Mouse (Mus musculus) hindbrain, embryonic 14.5 days (tissue): ENCODE measurements around the gene Ppil6. TPM values are rescaled to one million over a fixed set of nuclear protein-coding genes. Genes with fewer than 3 reads are reported as not detected.
A peak's percentile ranks its signal among the peaks of the same experiment; 100 is the strongest.

ENCODE experiments used
- ATAC-seq: fragments of 200-750 bp; cut with Nextera tagmentation; 2 replicates; pipeline ENCODE4 v1.8.0; 2017; ENCODE audit warnings: moderate number of reproducible peaks, mild to moderate bottlenecking, moderate TSS enrichment, moderate library complexity; ENCODE audit not compliant: low FRiP score
- DNase-seq: peaks from one replicate; pipeline ENCODE4 v3.0.0-alpha.2; 2015; ENCODE audit warnings: low spot score
- H3K27ac ChIP-seq: fragments of 300-500 bp; sonication (generic); 2 replicates; pipeline ENCODE4 v1.5.1; 2014; ENCODE audit warnings: mild to moderate bottlenecking, moderate library complexity
- H3K27me3 ChIP-seq: fragments of 300-500 bp; sonication (generic); 2 replicates; pipeline ENCODE4 v1.6.1; 2014; ENCODE audit warnings: mild to moderate bottlenecking, low read length, mixed read lengths; ENCODE audit not compliant: control insufficient read depth, insufficient read depth
- H3K36me3 ChIP-seq: fragments of 300-500 bp; sonication (generic); replicated peaks from 2 replicates; pipeline ENCODE4 v1.6.1; 2014; ENCODE audit not compliant: control insufficient read depth, insufficient read depth
- H3K4me1 ChIP-seq: fragments of 300-500 bp; sonication (generic); replicated peaks from 2 replicates; pipeline ENCODE4 v1.6.1; 2014; ENCODE audit warnings: antibody characterized with exemption, low read length, mixed read lengths; ENCODE audit not compliant: control insufficient read depth, insufficient read depth
- H3K4me2 ChIP-seq: fragments of 300-500 bp; sonication (generic); replicated peaks from 2 replicates; pipeline ENCODE4 v1.6.1; 2014; ENCODE audit warnings: mild to moderate bottlenecking, moderate library complexity
- H3K4me3 ChIP-seq: fragments of 300-500 bp; sonication (generic); replicated peaks from 2 replicates; pipeline ENCODE4 v1.5.1; 2014; ENCODE audit warnings: mild to moderate bottlenecking, low read length
- H3K9ac ChIP-seq: fragments of 300-500 bp; sonication (generic); 2 replicates; pipeline ENCODE4 v1.6.1; 2014
- H3K9me3 ChIP-seq: fragments of 300-500 bp; sonication (generic); 2 replicates; pipeline ENCODE4 v1.6.1; 2016; ENCODE audit warnings: low read length; ENCODE audit not compliant: control insufficient read depth
- WGBS: fragments of 180-500 bp; shearing (Covaris S2); extraction: QIAGEN DNeasy Blood & Tissue Kit; methylation state at CpG from one replicate; pipeline ENCODE4 v1.1.7; 2014; 5-methylcytosine and 5-hydroxymethylcytosine counted together
- polyA plus RNA-seq: library from polyadenylated mRNA; unstranded; fragments of >200 nt; fragmentation: Nextera tagmentation; extraction: Ambion mirVana; gene quantifications from 2 replicates; pipeline ENCODE4 v1.2.1, GENCODE M21; 2014

The Ppil6 gene
- polyA plus RNA-seq, 1 experiment from 2014 or later: 6.1 TPM

DNA sequence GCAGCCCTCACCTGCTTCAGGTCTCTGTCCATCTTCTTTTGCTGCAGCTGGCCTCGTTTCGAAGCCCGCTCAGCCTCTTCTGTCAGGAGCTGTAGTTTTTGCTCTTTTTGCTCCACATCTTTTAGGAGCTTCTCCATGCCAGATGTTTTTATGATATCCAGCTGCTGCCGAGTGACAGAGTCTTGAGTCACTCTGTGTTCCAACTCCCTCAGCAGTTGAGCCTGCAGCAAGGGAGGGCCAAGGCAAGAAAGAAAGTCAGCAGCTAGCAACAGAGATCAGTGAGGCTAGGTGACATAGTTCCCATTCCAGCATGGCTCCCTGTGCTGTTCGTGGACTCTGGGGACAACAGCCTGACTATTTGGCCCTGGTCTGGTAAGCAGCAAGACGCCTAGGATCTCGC is 60.5 kb downstream of the Ppil6 start:
- WGBS: 79% methylated on average over 7 of the region's 7 CpGs
- no peak for DNase-seq

DNA sequence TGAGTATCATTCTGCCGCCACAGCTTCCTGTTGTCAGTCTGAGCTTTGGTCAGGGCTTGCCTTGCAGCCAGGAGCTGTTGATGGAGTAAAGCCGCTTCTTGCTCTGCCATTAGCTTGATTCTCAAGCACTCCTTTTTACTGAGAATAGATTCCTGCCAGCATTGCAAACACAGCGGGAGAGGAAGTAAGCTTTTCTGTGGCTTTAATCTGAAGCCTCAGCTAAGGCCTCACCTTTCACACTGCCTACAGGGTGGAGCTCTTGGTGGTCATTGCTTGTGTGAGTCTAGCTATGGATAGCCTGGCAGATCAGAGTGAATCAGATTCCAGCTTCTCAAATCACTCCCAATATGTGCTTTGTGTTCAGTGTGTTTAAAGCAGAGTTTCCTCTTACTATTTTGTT is 62.1 kb downstream of the Ppil6 start:
- Histone ChIP-seq H3K9ac (no peak overlapping the region), H3K4me3 (no peak overlapping the region), H3K27ac (no peak overlapping the region), H3K4me2 (no peak overlapping the region), H3K36me3 (no peaks in the 10 kb centered on the region), H3K9me3 (peaks cover 10% of the 10 kb centered on the region), H3K27me3 (no peaks in the 10 kb centered on the region), H3K4me1 (0 out of 2 replicates have a peak, but pooled peaks cover 2% of the 10 kb centered on the region)
- DNase-seq: no peak
- no peak for ATAC-seq
- 29% methylated on average over 3 of the region's 3 CpGs for WGBS

More for the DNA sequence above, 60.5 kb downstream of the Ppil6 start:
- Histone ChIP-seq H3K4me3 (no peak overlapping the region), H3K9ac (no peak overlapping the region), H3K4me1 (0 out of 2 replicates have a peak, but pooled peaks cover 2% of the 10 kb centered on the region), H3K9me3 (peaks cover 10% of the 10 kb centered on the region), H3K4me2 (no peak overlapping the region), H3K36me3 (no peaks in the 10 kb centered on the region), H3K27me3 (no peaks in the 10 kb centered on the region), H3K27ac (no peak overlapping the region)
- no peak for ATAC-seq

GRCm38 (mm10) chr10:41552847-41553589 is 62.8 kb downstream of the Ppil6 start:
- Histone ChIP-seq H3K4me3 (no peak overlapping the region), H3K9me3 (peaks cover 10% of the 10 kb centered on the region), H3K36me3 (no peaks in the 10 kb centered on the region), H3K27me3 (no peaks in the 10 kb centered on the region), H3K4me2 (no peak overlapping the region), H3K4me1 (0 out of 2 replicates have a peak, but pooled peaks cover 2% of the 10 kb centered on the region), H3K9ac (no peak overlapping the region), H3K27ac (no peak overlapping the region)
- DNase-seq (no peak), ATAC-seq (peak; percentile 55; the same call in 1 of the 2 replicates)
- 50% methylated on average over 14 of the region's 14 CpGs for WGBS

DNA sequence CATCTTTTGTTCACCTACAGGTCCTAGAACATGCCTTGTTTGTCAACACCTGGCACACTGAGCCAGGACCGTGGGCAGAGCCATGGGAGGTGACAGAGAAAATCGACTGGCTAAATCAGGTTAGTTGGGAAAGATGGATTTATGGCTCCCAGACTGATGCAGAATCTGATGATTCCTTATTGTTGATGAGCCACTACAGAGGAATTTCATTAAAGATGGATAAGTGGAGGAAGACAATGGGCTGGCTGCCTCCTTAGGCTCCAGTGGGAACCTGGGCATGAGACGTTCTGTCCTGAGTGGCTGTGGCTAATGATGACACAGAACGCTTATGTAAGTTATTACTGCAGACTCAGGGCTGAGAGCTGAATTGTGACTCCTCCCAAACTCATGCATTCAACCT is 63.5 kb downstream of the Ppil6 start:
- DNase-seq (no peak), ATAC-seq (no peak)
- no peaks in the 10 kb centered on the region for H3K36me3 ChIP-seq
- H3K4me3 ChIP-seq: no peak overlapping the region
- WGBS: 70% methylated on average over 4 of the region's 4 CpGs
- no peaks in the 10 kb centered on the region for H3K27me3 ChIP-seq
- H3K4me2 ChIP-seq: no peak overlapping the region
- H3K9me3 ChIP-seq: peaks cover 10% of the 10 kb centered on the region
- no peak overlapping the region for H3K9ac ChIP-seq
- H3K27ac ChIP-seq: no peak overlapping the region
- H3K4me1 ChIP-seq: 0 out of 2 replicates have a peak, but pooled peaks cover 2% of the 10 kb centered on the region

- ATAC-seq (no peak), DNase-seq (no peak)
- H3K27ac ChIP-seq: no peak overlapping the region
- H3K36me3 ChIP-seq: no peaks in the 10 kb centered on the region
- H3K4me1 ChIP-seq: 0 out of 2 replicates have a peak, but pooled peaks cover 2% of the 10 kb centered on the region
- H3K27me3 ChIP-seq: no peaks in the 10 kb centered on the region
- H3K4me3 ChIP-seq: no peak overlapping the region
- 93% methylated on average over 3 of the region's 3 CpGs for WGBS
- H3K9me3 ChIP-seq: peaks cover 4% of the 10 kb centered on the region; the same call in 1 of the 2 replicates
- no peak overlapping the region for H3K4me2 ChIP-seq
- H3K9ac ChIP-seq: no peak overlapping the region
Measured at GRCm38 (mm10) chr10:41555081-41555480, 64.8 kb downstream of the Ppil6 start.

DNA sequence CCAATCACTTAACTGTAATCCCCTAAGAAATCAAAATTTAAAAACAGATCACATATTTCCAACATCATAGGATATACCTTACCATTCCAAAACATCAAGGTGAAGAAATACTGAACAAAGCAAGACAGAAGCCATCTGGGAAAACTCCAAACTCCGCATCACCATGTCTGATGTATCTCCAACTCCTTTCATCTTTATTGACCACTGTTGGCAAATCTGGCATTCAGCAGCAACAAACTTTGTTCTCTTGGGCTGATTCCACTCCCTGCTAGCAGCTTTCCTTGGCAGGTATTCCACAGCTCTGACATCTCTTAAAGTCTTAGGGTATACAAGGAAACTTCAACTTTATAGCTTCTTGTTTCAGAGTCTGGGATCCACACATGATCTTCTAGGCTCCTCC is 68.2 kb downstream of the Ppil6 start:
- H3K4me1 ChIP-seq: no peaks in the 10 kb centered on the region
- ATAC-seq (no peak), DNase-seq (no peak)
- H3K4me2 ChIP-seq: no peak overlapping the region
- H3K9ac ChIP-seq: no peak overlapping the region
- no peaks in the 10 kb centered on the region for H3K27me3 ChIP-seq
- no peaks in the 10 kb centered on the region for H3K36me3 ChIP-seq
- H3K4me3 ChIP-seq: no peak overlapping the region
- no peak overlapping the region for H3K27ac ChIP-seq
- H3K9me3 ChIP-seq: peaks cover 13% of the 10 kb centered on the region
- 98% methylated on average over 1 of the region's 1 CpGs for WGBS

- DNase-seq (no peak), ATAC-seq (no peak)
- H3K9ac ChIP-seq: no peak overlapping the region
- no peaks in the 10 kb centered on the region for H3K27me3 ChIP-seq
- no peak overlapping the region for H3K4me2 ChIP-seq
- no peaks in the 10 kb centered on the region for H3K36me3 ChIP-seq
- no peak overlapping the region for H3K4me3 ChIP-seq
- peaks cover 13% of the 10 kb centered on the region for H3K9me3 ChIP-seq
- WGBS: 93% methylated on average over 10 of the region's 10 CpGs
- no peaks in the 10 kb centered on the region for H3K4me1 ChIP-seq
- no peak overlapping the region for H3K27ac ChIP-seq
Measured at GRCm38 (mm10) chr10:41561701-41562395, 71.6 kb downstream of the Ppil6 start.

Other genes starting within 250 kb of the Ppil6 start
- gene Fig4, start 187.2 kb upstream of the Ppil6 start, polyA plus RNA-seq: 31.8 and 36.2 TPM in 2 replicates
- gene Ak9, start 186.5 kb upstream of the Ppil6 start, polyA plus RNA-seq: 0.23 and 0.37 TPM in 2 replicates
- 19.0 and 19.1 TPM in 2 replicates for gene Zbtb24, start 40.1 kb upstream of the Ppil6 start, polyA plus RNA-seq
- gene Mical1, start 14.1 kb upstream of the Ppil6 start, polyA plus RNA-seq: 20.6 and 22.8 TPM in 2 replicates
- 36.3 and 37.9 TPM in 2 replicates for gene Smpd2, start 70 bp upstream of the Ppil6 start, polyA plus RNA-seq
- 68.4 and 75.7 TPM in 2 replicates for gene Cd164, start 29.0 kb downstream of the Ppil6 start, polyA plus RNA-seq
- gene Ccdc162, start 226.2 kb downstream of the Ppil6 start, polyA plus RNA-seq: 1.0 and 2.7 TPM in 2 replicates